Comparison of ENCODE assay signal across 23 mouse cellular contexts in the genomic region with DNA sequence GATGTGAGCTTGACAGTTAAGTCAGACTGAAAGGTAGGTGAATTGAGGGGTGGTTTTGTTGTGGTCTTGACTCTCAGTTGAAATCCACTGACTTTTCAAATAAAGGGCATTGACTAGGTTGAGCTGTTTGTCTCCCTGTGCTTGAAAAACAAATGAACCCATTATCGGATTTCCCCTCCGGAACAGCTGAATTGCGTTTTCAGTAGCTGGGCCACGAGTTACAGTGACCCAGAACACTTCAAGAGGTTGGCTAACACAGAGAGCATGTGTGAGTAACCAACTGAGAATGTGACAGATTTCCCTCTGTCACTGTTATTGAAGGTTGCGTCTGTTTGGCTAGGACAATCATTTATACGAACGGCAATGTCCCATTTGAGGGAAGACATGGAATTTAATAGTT. TPM values are rescaled to one million over a fixed set of nuclear protein-coding genes. Genes with fewer than 3 reads are reported as not detected.
A peak's percentile ranks its signal among the peaks of the same experiment; 100 is the strongest.
DNase-seq lines count a peak whose midpoint lies in the region; ATAC-seq lines count a peak whose summit lies in the region.
"Had no signal": no experiment of that assay in that cellular context is flagged by ENCODE, and none has a peak within 500 bp of the region (broad histone marks: within the 10 kb centered on the region; RNA-seq: fewer than 3 reads in every experiment).

No protein-coding gene starts in this region.

- H3K4me3 ChIP-seq in heart, embryonic 13.5 days = no peak overlapping the region
- H3K4me3 ChIP-seq in forebrain, embryonic 14.5 days (ENCODE audit: low read depth, low read length) = no peak overlapping the region
- H3K4me3 ChIP-seq: embryonic facial prominence, embryonic 13.5 days; erythroblast, embryonic 14.5 days; forebrain, embryonic 13.5 days; liver, embryonic 13.5 days; midbrain, embryonic 15.5 days; neural tube, embryonic 13.5 days had no signal

- H3K9me3 ChIP-seq in heart, embryonic 13.5 days = no peaks in the 10 kb centered on the region
- H3K9me3 ChIP-seq in forebrain, embryonic 14.5 days (replicated peaks; ENCODE audit: control insufficient read depth, low read length) = no peaks in the 10 kb centered on the region
- H3K9me3 ChIP-seq: embryonic facial prominence, embryonic 13.5 days; forebrain, embryonic 13.5 days; G1E; liver, embryonic 13.5 days; midbrain, embryonic 15.5 days; neural tube, embryonic 13.5 days had no signal

- H3K4me1 ChIP-seq in heart, embryonic 13.5 days = peaks cover 11% of the 10 kb centered on the region
- H3K4me1 ChIP-seq in forebrain, embryonic 14.5 days (ENCODE audit: control insufficient read depth, insufficient read depth, low read length) = no peaks in the 10 kb centered on the region
- H3K4me1 ChIP-seq: embryonic facial prominence, embryonic 13.5 days; forebrain, embryonic 13.5 days; midbrain, embryonic 15.5 days; neural tube, embryonic 13.5 days had no signal

- 60% methylated on average over 7 of the region's 7 CpGs for WGBS in heart, embryonic 13.5 days
- WGBS in forebrain, embryonic 14.5 days = 79% methylated on average over 7 of the region's 7 CpGs

- no peaks in the 10 kb centered on the region for H3K27me3 ChIP-seq in heart, embryonic 13.5 days (replicated peaks)
- H3K27me3 ChIP-seq in forebrain, embryonic 14.5 days (replicated peaks; ENCODE audit: control insufficient read depth, insufficient read depth, low read length) = no peaks in the 10 kb centered on the region
- H3K27me3 ChIP-seq: embryonic facial prominence, embryonic 13.5 days; forebrain, embryonic 13.5 days; liver, embryonic 13.5 days; midbrain, embryonic 15.5 days; neural tube, embryonic 13.5 days had no signal

- H3K27ac ChIP-seq in heart, embryonic 13.5 days (replicated peaks) = 0 out of 2 replicates have a peak overlapping the region, but pooled peaks have one; percentile 28
- H3K27ac ChIP-seq in forebrain, embryonic 14.5 days (ENCODE audit: low read depth, low read length) = no peak overlapping the region
- H3K27ac ChIP-seq: embryonic facial prominence, embryonic 13.5 days; forebrain, embryonic 13.5 days; liver, embryonic 13.5 days; macrophage; midbrain, embryonic 15.5 days; neural tube, embryonic 13.5 days had no signal

- peak; percentile 48 for DNase-seq in adrenal gland, adult 2 months
- no peak for DNase-seq in adrenal gland, postnatal 25 days
- DNase-seq in heart, postnatal 4 days = no peak
- peak; percentile 53 for DNase-seq in CD4-positive helper T cell, adult 2 months (ENCODE audit: low read depth, low spot score)
- no peak for DNase-seq in ovary, adult 18-20 months (ENCODE audit: low spot score)
- DNase-seq in forebrain, embryonic 14.5 days (ENCODE audit: low spot score) = no peak
- DNase-seq: cerebellum, adult 18-20 months; cerebellum, postnatal 25 days; kidney, postnatal 4 days; layer of hippocampus, adult 9-11 months; liver, embryonic 13.5 days; lung, embryonic 14.5 days; right cerebral cortex, postnatal 4 days; thymus, postnatal 25 days had no signal

- H3K9ac ChIP-seq in heart, embryonic 13.5 days = no peak overlapping the region
- no peak overlapping the region for H3K9ac ChIP-seq in forebrain, embryonic 14.5 days (ENCODE audit: low read length)
- H3K9ac ChIP-seq: embryonic facial prominence, embryonic 13.5 days; forebrain, embryonic 13.5 days; liver, embryonic 13.5 days; lung, embryonic 14.5 days; midbrain, embryonic 15.5 days; neural tube, embryonic 13.5 days had no signal

- no peaks in the 10 kb centered on the region for H3K36me3 ChIP-seq in heart, embryonic 13.5 days
- no peaks in the 10 kb centered on the region for H3K36me3 ChIP-seq in forebrain, embryonic 14.5 days (ENCODE audit: control insufficient read depth, insufficient read depth, low read length)
- H3K36me3 ChIP-seq: embryonic facial prominence, embryonic 13.5 days; G1E; liver, embryonic 13.5 days; midbrain, embryonic 15.5 days; neural tube, embryonic 13.5 days had no signal

- no peak overlapping the region for H3K4me2 ChIP-seq in heart, embryonic 13.5 days
- no peak overlapping the region for H3K4me2 ChIP-seq in forebrain, embryonic 14.5 days (ENCODE audit: low read length)
- H3K4me2 ChIP-seq: embryonic facial prominence, embryonic 13.5 days; forebrain, embryonic 13.5 days; liver, embryonic 13.5 days; lung, embryonic 14.5 days; midbrain, embryonic 15.5 days; neural tube, embryonic 13.5 days had no signal

- no peak for ATAC-seq in heart, embryonic 13.5 days (ENCODE audit: extremely low read depth, insufficient number of reproducible peaks, low FRiP score, low TSS enrichment)
- peak; percentile 48 for ATAC-seq in activated CD4-positive, CD25-positive, alpha-beta regulatory T cell, adult 4 months
- ATAC-seq in forebrain, embryonic 14.5 days = no peak
- ATAC-seq: forebrain, embryonic 13.5 days; midbrain, embryonic 15.5 days had no signal

RNA-seq across cellular contexts. Expression of a gene that starts 17.0 kb away (rescaled TPM):
- total RNA-seq in adrenal gland, adult 2 months (2021) = 1 to 10 TPM; 8.7 to 8.9 TPM
- 5.1 and 11.0 TPM in 2 replicates for polyA plus RNA-seq in adrenal gland, adult 2 months (2012; rRNA removed)
- total RNA-seq in adrenal gland, postnatal 25 days (2021) = 13.1 and 16.1 TPM in 2 replicates
- polyA plus RNA-seq in heart, embryonic 13.5 days (2015; fragmentation: Nextera tagmentation; extraction: Ambion mirVana) = 2.9 and 5.0 TPM in 2 replicates
- total RNA-seq in heart, postnatal 4 days (2021) = 1 to 10 TPM; 2.3 to 3.4 TPM
- 10 to 100 TPM; 18.9 to 19.6 TPM for polyA plus RNA-seq in activated CD4-positive, CD25-positive, alpha-beta regulatory T cell, adult 4 months (2017; shearing (Covaris generic))
- 0.93 and 0.98 TPM in 2 replicates for polyA plus RNA-seq in forebrain, embryonic 14.5 days (2014; fragmentation: Nextera tagmentation; extraction: Ambion mirVana)

RNA-seq across cellular contexts. Expression of a gene that starts 24.1 kb away (rescaled TPM):
- 10 to 100 TPM; 13.3 to 14.0 TPM for total RNA-seq in adrenal gland, adult 2 months (2021)
- polyA plus RNA-seq in adrenal gland, adult 2 months (2012; rRNA removed) = 89.9 and 92.4 TPM in 2 replicates
- 13.1 and 14.2 TPM in 2 replicates for total RNA-seq in adrenal gland, postnatal 25 days (2021)
- 28.9 and 32.3 TPM in 2 replicates for polyA plus RNA-seq in heart, embryonic 13.5 days (2015; fragmentation: Nextera tagmentation; extraction: Ambion mirVana)
- 1 to 10 TPM; 9.2 to 9.6 TPM for total RNA-seq in heart, postnatal 4 days (2021)
- 10 to 100 TPM; 33.3 to 37.8 TPM for polyA plus RNA-seq in activated CD4-positive, CD25-positive, alpha-beta regulatory T cell, adult 4 months (2017; shearing (Covaris generic))
- polyA plus RNA-seq in forebrain, embryonic 14.5 days (2014; fragmentation: Nextera tagmentation; extraction: Ambion mirVana) = 32.5 and 36.8 TPM in 2 replicates

Comparison
In these comparisons a context has a peak if more than half of its experiments do, and no peak if none do; other contexts are left out.
1. DNase-seq: peak in adrenal gland, adult 2 months (single experiment) and CD4-positive helper T cell, adult 2 months (single experiment); none in adrenal gland, postnatal 25 days (single experiment), heart, postnatal 4 days (single experiment), ovary, adult 18-20 months (single experiment) and forebrain, embryonic 14.5 days (single experiment).